Mouse (Mus musculus): ENCODE measurements around the gene Rbm33. TPM values are rescaled to one million over a fixed set of nuclear protein-coding genes. Genes with fewer than 3 reads are reported as not detected.

The Rbm33 gene
- polyA plus RNA-seq, 1 experiment from 2014 or later: 6.4 TPM

- no peak overlapping the region for H3K4me3 ChIP-seq (replicated peaks)
- ATAC-seq (ENCODE audit: insufficient read depth): no peak
- no peaks in the 10 kb centered on the region for H3K4me1 ChIP-seq (replicated peaks)
- no peak overlapping the region for H3K4me2 ChIP-seq
- no peaks in the 10 kb centered on the region for H3K9me3 ChIP-seq (replicated peaks)
- WGBS (ENCODE audit: insufficient replicate concordance): 61% methylated on average over 6 of the region's 6 CpGs
- no peaks in the 10 kb centered on the region for H3K36me3 ChIP-seq (replicated peaks)
- H3K27ac ChIP-seq (replicated peaks): no peak overlapping the region
- no peak overlapping the region for H3K9ac ChIP-seq
- H3K27me3 ChIP-seq: peaks cover 42% of the 10 kb centered on the region
Observed at GRCm38 (mm10) chr5:28454546-28454945, 137.6 kb downstream of the Rbm33 start.

DNA sequence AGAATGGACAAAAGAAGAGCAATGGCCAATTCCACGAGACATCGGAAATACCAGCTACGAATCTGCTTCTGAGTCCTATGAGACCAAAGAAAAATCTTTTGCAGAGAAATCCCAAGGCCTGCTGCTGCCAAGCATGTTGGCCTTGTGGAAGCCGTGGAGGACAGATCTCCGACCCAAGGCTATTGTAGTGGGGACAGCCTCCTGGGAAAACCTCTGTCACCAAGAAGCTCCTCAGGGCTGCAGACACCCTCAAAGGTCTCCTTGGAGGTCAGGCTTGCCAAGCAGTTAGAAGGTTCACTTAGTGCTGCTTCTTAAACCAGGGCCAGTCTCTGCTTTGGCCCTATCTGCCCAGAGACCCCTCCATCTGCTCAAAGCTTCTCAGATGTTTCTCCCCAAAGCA, 138.8 kb downstream of the Rbm33 start:
- Histone ChIP-seq H3K4me3 (replicated peaks) (no peak overlapping the region), H3K9ac (no peak overlapping the region), H3K4me2 (no peak overlapping the region), H3K9me3 (replicated peaks) (no peaks in the 10 kb centered on the region), H3K27me3 (peaks cover 53% of the 10 kb centered on the region), H3K36me3 (replicated peaks) (no peaks in the 10 kb centered on the region), H3K27ac (replicated peaks) (no peak overlapping the region), H3K4me1 (replicated peaks) (no peaks in the 10 kb centered on the region)
- 55% methylated on average over 5 of the region's 5 CpGs for WGBS (ENCODE audit: insufficient replicate concordance)
- no peak for ATAC-seq (ENCODE audit: insufficient read depth)

- Histone ChIP-seq H3K4me3 (replicated peaks) (no peak overlapping the region), H3K9ac (no peak overlapping the region), H3K27ac (replicated peaks) (no peak overlapping the region), H3K9me3 (replicated peaks) (no peaks in the 10 kb centered on the region), H3K4me1 (replicated peaks) (no peaks in the 10 kb centered on the region), H3K36me3 (replicated peaks) (no peaks in the 10 kb centered on the region), H3K27me3 (peaks cover 60% of the 10 kb centered on the region), H3K4me2 (no peak overlapping the region)
- WGBS (ENCODE audit: insufficient replicate concordance): 38% methylated on average over 1 of the region's 1 CpGs
- ATAC-seq (ENCODE audit: insufficient read depth): no peak
Observed at GRCm38 (mm10) chr5:28456366-28456765, 139.4 kb downstream of the Rbm33 start.

DNA sequence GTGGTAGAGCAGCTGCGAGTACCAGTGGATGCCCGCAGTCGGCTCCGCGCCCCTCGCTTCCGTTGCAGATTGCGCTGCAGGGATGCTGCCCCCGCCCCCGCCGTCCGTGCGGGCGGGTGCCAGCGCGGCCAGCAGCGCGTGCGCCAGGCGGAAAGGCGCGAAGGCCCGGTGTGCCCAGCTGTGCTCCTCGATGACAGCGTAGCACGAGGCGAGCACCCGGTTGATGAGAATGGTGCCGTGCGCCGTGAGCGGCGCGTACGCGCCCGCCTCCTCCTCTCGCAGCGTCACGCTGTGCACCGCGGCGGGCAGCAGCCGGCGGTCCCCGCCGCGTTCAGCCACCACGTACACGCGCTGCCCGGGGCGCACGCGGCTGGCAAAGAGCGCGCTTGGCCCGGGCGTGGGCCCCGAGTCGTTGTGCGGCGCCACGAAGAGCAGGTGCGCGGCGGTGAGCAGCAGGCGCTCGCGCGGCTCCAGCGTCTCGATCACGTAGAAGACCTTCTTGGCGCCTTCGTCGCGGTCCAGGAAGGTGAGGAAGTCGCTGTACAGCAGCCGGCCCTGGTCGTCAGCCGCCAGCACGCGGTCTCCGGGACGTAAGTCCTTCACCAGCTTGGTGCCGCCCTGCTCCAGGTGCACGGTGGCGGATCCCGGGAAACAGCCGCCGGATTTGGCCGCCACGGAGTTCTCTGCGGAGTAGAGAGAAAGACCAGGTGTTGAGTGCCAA, 141.2 kb downstream of the Rbm33 start:
- no peaks in the 10 kb centered on the region for H3K9me3 ChIP-seq (replicated peaks)
- H3K9ac ChIP-seq: no peak overlapping the region
- WGBS (ENCODE audit: insufficient replicate concordance): 1% methylated on average over 90 of the region's 95 CpGs
- no peaks in the 10 kb centered on the region for H3K36me3 ChIP-seq (replicated peaks)
- ATAC-seq (ENCODE audit: insufficient read depth): no peak
- no peak overlapping the region for H3K27ac ChIP-seq (replicated peaks)
- no peak overlapping the region for H3K4me3 ChIP-seq (replicated peaks)
- no peaks in the 10 kb centered on the region for H3K4me1 ChIP-seq (replicated peaks)
- H3K27me3 ChIP-seq: peaks cover 77% of the 10 kb centered on the region
- peak overlapping the region; percentile 39 for H3K4me2 ChIP-seq

DNA sequence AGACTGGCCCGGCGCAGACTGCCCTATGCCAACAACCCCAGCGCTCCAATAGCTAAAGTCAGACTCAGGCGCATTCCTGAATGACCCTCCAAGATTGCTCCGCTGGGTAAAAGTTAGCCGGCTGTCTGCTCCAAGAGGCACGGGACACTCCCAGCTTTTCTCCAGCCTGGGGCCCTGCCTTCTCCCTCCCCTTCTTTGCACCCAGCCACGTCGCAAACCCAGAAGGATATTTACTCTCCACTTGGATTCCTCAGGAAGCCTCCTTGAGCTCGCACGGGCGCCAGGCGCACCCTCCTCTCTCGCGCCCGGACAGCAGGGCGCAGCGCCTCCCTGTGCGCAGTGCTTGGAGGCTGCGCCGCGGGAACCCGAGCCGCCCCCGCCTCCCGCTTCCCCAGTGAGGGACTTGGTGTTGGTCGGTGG, 141.9 kb downstream of the Rbm33 start:
- Histone ChIP-seq H3K27me3 (peaks cover 84% of the 10 kb centered on the region), H3K27ac (replicated peaks) (no peak overlapping the region), H3K9ac (no peak overlapping the region), H3K4me3 (replicated peaks) (no peak overlapping the region), H3K4me2 (no peak overlapping the region), H3K4me1 (replicated peaks) (no peaks in the 10 kb centered on the region), H3K9me3 (replicated peaks) (no peaks in the 10 kb centered on the region), H3K36me3 (replicated peaks) (no peaks in the 10 kb centered on the region)
- no peak for ATAC-seq (ENCODE audit: insufficient read depth)
- whole genome bisulfite sequencing (ENCODE audit: insufficient replicate concordance): 3% methylated on average over 27 of the region's 27 CpGs

DNA sequence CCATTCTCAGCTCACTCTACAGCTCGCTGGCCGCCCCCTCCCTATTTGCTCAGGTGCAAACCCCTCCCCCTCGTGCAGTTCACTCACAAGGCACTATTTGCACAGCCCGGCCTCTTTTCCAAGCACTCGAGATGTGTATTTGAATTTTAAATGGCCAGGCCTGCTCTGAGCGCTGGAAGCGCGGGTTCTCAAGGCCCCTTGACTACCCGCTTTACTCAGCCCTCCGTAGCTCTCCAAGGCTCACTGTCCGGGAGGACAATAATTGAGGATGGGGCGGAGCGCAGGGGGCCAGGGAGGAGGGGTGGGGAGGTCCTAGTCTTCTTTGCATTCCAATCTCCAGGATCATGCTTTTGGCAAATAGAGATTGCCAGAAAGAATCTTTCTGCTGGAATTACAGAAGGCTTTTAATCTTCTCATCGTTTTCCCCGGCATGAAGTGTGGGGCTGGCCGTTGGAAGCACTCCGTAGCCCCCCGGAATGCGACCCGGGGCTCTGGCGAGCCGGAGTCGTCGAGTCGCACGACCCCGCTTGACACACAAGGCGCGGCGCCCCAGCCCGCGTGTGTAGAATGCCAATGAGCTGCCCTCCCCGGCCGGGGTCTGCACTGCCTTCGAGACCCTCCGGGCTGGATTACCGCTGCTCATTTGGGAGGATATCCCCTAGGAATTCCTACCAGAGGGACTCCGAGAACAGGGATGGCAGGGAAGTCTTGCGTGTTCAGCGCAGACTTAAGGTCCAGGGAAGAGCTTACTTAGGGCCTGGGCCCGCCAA, 142.7 kb downstream of the Rbm33 start:
- WGBS (ENCODE audit: insufficient replicate concordance): 2% methylated on average over 41 of the region's 41 CpGs
- ATAC-seq (ENCODE audit: insufficient read depth): no peak
- no peak overlapping the region for H3K9ac ChIP-seq
- H3K4me2 ChIP-seq: no peak overlapping the region
- no peak overlapping the region for H3K4me3 ChIP-seq (replicated peaks)
- H3K9me3 ChIP-seq (replicated peaks): no peaks in the 10 kb centered on the region
- no peak overlapping the region for H3K27ac ChIP-seq (replicated peaks)
- no peaks in the 10 kb centered on the region for H3K36me3 ChIP-seq (replicated peaks)
- peaks cover 93% of the 10 kb centered on the region for H3K27me3 ChIP-seq
- no peaks in the 10 kb centered on the region for H3K4me1 ChIP-seq (replicated peaks)

DNA sequence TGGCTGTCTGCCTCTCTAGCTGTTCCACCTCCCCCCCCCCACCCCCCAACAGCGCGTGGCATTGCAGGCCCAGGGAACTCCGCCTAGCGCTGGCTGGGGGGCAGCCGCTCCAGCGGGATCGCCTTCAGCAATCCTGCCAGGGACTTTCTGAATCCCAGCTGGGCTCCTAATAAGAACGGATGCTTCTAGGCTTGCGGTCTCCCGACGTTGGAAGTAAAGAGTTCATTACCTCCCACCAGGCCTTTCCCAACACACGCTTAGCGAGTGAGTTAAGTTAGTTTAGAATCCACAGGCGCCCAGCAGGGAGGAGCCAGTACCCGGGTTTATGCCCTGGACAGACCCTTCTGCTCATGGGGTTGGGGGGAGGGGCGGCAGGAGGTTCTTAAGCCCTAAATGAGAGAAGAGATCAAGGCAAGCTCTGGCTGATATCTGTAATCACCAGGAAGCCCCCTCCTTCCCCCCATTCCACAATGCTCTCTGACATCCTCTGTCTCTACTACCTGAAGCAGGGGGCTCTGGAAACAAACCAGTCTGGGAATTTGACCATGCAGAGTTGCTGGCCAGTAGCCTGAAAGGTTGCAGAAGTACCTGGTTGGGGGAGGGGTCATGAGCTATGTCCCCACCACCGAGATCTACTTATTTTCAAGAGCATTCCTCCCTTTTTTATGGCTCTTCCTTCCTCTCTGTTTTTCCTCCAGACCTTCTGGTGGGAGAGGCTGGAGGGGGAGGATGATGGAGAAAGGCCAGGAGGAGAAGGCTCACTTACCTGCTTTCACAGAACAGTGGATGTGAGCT, 143.8 kb downstream of the Rbm33 start:
- H3K9me3 ChIP-seq (replicated peaks): no peaks in the 10 kb centered on the region
- H3K4me1 ChIP-seq (replicated peaks): no peaks in the 10 kb centered on the region
- H3K4me2 ChIP-seq: no peak overlapping the region
- WGBS (ENCODE audit: insufficient replicate concordance): 1% methylated on average over 17 of the region's 17 CpGs
- no peak for ATAC-seq (ENCODE audit: insufficient read depth)
- H3K27ac ChIP-seq (replicated peaks): no peak overlapping the region
- H3K36me3 ChIP-seq (replicated peaks): no peaks in the 10 kb centered on the region
- no peak overlapping the region for H3K9ac ChIP-seq
- no peak overlapping the region for H3K4me3 ChIP-seq (replicated peaks)
- peaks cover 99% of the 10 kb centered on the region for H3K27me3 ChIP-seq

- Histone ChIP-seq H3K4me3 (replicated peaks) (no peak overlapping the region), H3K9me3 (replicated peaks) (no peaks in the 10 kb centered on the region), H3K36me3 (replicated peaks) (no peaks in the 10 kb centered on the region), H3K27ac (replicated peaks) (no peak overlapping the region), H3K27me3 (peaks cover 99% of the 10 kb centered on the region), H3K4me1 (replicated peaks) (no peaks in the 10 kb centered on the region), H3K9ac (no peak overlapping the region), H3K4me2 (no peak overlapping the region)
- ATAC-seq (ENCODE audit: insufficient read depth): no peak
- 9% methylated on average over 11 of the region's 11 CpGs for WGBS (ENCODE audit: insufficient replicate concordance)
Observed at GRCm38 (mm10) chr5:28461376-28461775, 144.5 kb downstream of the Rbm33 start.

- Histone ChIP-seq H3K27me3 (peaks cover 100% of the 10 kb centered on the region), H3K4me1 (replicated peaks) (no peaks in the 10 kb centered on the region), H3K9ac (no peak overlapping the region), H3K4me3 (replicated peaks) (no peak overlapping the region), H3K36me3 (replicated peaks) (no peaks in the 10 kb centered on the region), H3K9me3 (replicated peaks) (no peaks in the 10 kb centered on the region), H3K27ac (replicated peaks) (no peak overlapping the region), H3K4me2 (no peak overlapping the region)
- no peak for ATAC-seq (ENCODE audit: insufficient read depth)
- WGBS (ENCODE audit: insufficient replicate concordance): 3% methylated on average over 33 of the region's 33 CpGs
Observed at GRCm38 (mm10) chr5:28462741-28463590, 146.0 kb downstream of the Rbm33 start.

DNA sequence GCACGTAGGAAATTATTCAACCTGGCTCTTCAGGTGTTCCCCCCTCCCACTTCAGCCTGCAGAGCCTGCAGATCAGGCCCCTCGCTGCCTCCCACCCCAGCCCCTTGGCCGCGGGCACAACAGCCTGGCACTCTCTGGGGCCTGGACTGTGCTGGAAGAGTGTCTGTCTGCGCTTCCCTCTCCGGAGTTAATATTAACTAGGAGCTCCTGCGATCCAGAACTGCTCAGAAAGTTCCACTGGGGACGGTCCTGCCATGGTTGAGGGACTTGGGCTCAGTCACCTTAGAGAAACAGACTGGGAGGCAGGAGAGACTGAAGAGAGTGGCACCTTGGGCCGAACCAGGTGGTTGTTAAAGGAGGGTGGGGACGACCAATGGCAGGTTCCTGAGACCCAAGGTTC, 146.7 kb downstream of the Rbm33 start:
- H3K4me1 ChIP-seq (replicated peaks): no peaks in the 10 kb centered on the region
- peak overlapping the region; percentile 43; the same call in 1 of the 2 replicates for H3K4me3 ChIP-seq (replicated peaks)
- no peak overlapping the region for H3K9ac ChIP-seq
- H3K36me3 ChIP-seq (replicated peaks): no peaks in the 10 kb centered on the region
- ATAC-seq (ENCODE audit: insufficient read depth): no peak
- WGBS (ENCODE audit: insufficient replicate concordance): 4% methylated on average over 10 of the region's 10 CpGs
- no peaks in the 10 kb centered on the region for H3K9me3 ChIP-seq (replicated peaks)
- peak overlapping the region; percentile 62 for H3K4me2 ChIP-seq
- peaks cover 100% of the 10 kb centered on the region for H3K27me3 ChIP-seq
- no peak overlapping the region for H3K27ac ChIP-seq (replicated peaks)

Measured in liver, embryonic 15.5 days (tissue).